14 mouse cellular contexts compared by ENCODE assay signal in genomic region chr4:149850045-149850444, GRCm38 (mm10).
"Had no signal": no experiment of that assay in that cellular context is flagged by ENCODE, and none has a peak within 500 bp of the region (broad histone marks: within the 10 kb centered on the region; RNA-seq: fewer than 3 reads in every experiment).

No protein-coding gene starts in this region.

- H3K27ac ChIP-seq: midbrain, embryonic 10.5 days; neural tube, embryonic 12.5 days; stomach, embryonic 15.5 days; stomach, postnatal 0 days had no signal

- H3K9ac ChIP-seq: lung, embryonic 14.5 days; neural tube, embryonic 12.5 days; stomach, embryonic 15.5 days had no signal

- DNase-seq: lung, postnatal 10 days; lung, postnatal 4 days; midbrain, embryonic 14.5 days; right cerebral cortex, postnatal 14 days; thymus, adult 2 months; thymus, postnatal 25 days; thymus, postnatal 4 days had no signal

- ATAC-seq: midbrain, embryonic 16.5 days had no signal

- H3K4me3 ChIP-seq: midbrain, embryonic 10.5 days; myocyte; neural tube, embryonic 12.5 days; stomach, embryonic 15.5 days had no signal

- H3K9me3 ChIP-seq: midbrain, embryonic 10.5 days; neural tube, embryonic 12.5 days; stomach, embryonic 15.5 days had no signal

- H3K36me3 ChIP-seq: midbrain, embryonic 10.5 days; neural tube, embryonic 12.5 days; stomach, embryonic 15.5 days had no signal

- H3K27me3 ChIP-seq: neural tube, embryonic 12.5 days; stomach, embryonic 15.5 days had no signal

- H3K4me2 ChIP-seq: lung, embryonic 14.5 days; neural tube, embryonic 12.5 days; stomach, embryonic 15.5 days had no signal
